Mouse (Mus musculus) embryonic facial prominence, embryonic 11.5 days (tissue): ENCODE data around the gene Caskin1. TPM values are rescaled to one million over a fixed set of nuclear protein-coding genes. Genes with fewer than 3 reads are reported as not detected.

ENCODE experiments used
- ATAC-seq: fragments of 200-750 bp; cut with Nextera tagmentation; replicated peaks from 2 replicates; pipeline ENCODE4 v1.8.0; 2017; ENCODE audit warnings: low read depth; ENCODE audit not compliant: insufficient number of reproducible peaks, low FRiP score, low TSS enrichment
- DNase-seq: peaks from one replicate; pipeline ENCODE4 v3.0.0-alpha.2; 2015; ENCODE audit warnings: low spot score
- H3K27ac ChIP-seq: fragments of 300-500 bp; sonication (generic); replicated peaks from 2 replicates; pipeline ENCODE4 v1.5.1; 2014; ENCODE audit warnings: mild to moderate bottlenecking, low read depth, low read length, control low read depth
- H3K27me3 ChIP-seq: fragments of 300-500 bp; sonication (generic); 2 replicates; pipeline ENCODE4 v1.6.1; 2014; ENCODE audit warnings: mild to moderate bottlenecking, low read length, moderate library complexity, mixed read lengths; ENCODE audit not compliant: control insufficient read depth, insufficient read depth
- H3K36me3 ChIP-seq: fragments of 300-500 bp; sonication (generic); replicated peaks from 2 replicates; pipeline ENCODE4 v1.6.1; 2014; ENCODE audit warnings: low read depth, mild to moderate bottlenecking, low read length, moderate library complexity, mixed read lengths; ENCODE audit not compliant: control insufficient read depth, insufficient read depth
- H3K4me1 ChIP-seq: fragments of 300-500 bp; sonication (generic); 2 replicates; pipeline ENCODE4 v1.6.1; 2014; ENCODE audit warnings: low read length, mixed read lengths; ENCODE audit not compliant: control insufficient read depth, insufficient read depth
- H3K4me2 ChIP-seq: fragments of 300-500 bp; sonication (generic); 2 replicates; pipeline ENCODE4 v1.6.1; 2014; ENCODE audit warnings: low read depth, mild to moderate bottlenecking, control low read depth, low read length, moderate library complexity
- H3K4me3 ChIP-seq: fragments of 300-500 bp; sonication (generic); 2 replicates; pipeline ENCODE4 v1.5.1; 2014; ENCODE audit warnings: low read depth, low read length, control low read depth
- H3K9ac ChIP-seq: fragments of 300-500 bp; sonication (generic); replicated peaks from 2 replicates; pipeline ENCODE4 v1.6.1; 2014; ENCODE audit warnings: mild to moderate bottlenecking, control low read depth, low read length
- H3K9me3 ChIP-seq: fragments of 300-500 bp; sonication (generic); replicated peaks from 2 replicates; pipeline ENCODE4 v1.6.1; 2016; ENCODE audit warnings: mild to moderate bottlenecking, low read length, inconsistent platforms, mixed read lengths; ENCODE audit not compliant: control insufficient read depth
- WGBS: fragments of 180-500 bp; shearing (Covaris S2); extraction: QIAGEN DNeasy Blood & Tissue Kit; methylation state at CpG from one replicate; pipeline ENCODE4 v1.1.7; 2014; 5-methylcytosine and 5-hydroxymethylcytosine counted together
- polyA plus RNA-seq: library from polyadenylated mRNA; unstranded; fragments of >200 nt; fragmentation: Nextera tagmentation; extraction: Ambion mirVana; gene quantifications from 2 replicates; pipeline ENCODE4 v1.2.1, GENCODE M21; 2014

The Caskin1 gene
- polyA plus RNA-seq, 1 experiment from 2014 or later = 2.8 TPM

- 27% methylated on average over 36 of the region's 36 CpGs for WGBS
- DNase-seq = no peak
- no peak overlapping the region; the same call in 1 of the 2 replicates for H3K4me3 ChIP-seq
Measured at GRCm38 (mm10) chr17:24506332-24507070, 18.1 kb downstream of the Caskin1 start.

GRCm38 (mm10) chr17:24507129-24507664 lies 18.8 kb downstream of the Caskin1 start:
- Histone ChIP-seq H3K4me1 (0 out of 2 replicates have a peak, but pooled peaks cover 2% of the 10 kb centered on the region), H3K4me3 (no peak overlapping the region), H3K27me3 (no peaks in the 10 kb centered on the region), H3K27ac (no peak overlapping the region), H3K9me3 (no peaks in the 10 kb centered on the region), H3K36me3 (peaks cover 20% of the 10 kb centered on the region), H3K9ac (no peak overlapping the region; the same call in 1 of the 2 replicates), H3K4me2 (no peak overlapping the region; the same call in 1 of the 2 replicates)
- DNase-seq = no peak
- 45% methylated on average over 19 of the region's 19 CpGs for WGBS
- ATAC-seq = no peak

More at GRCm38 (mm10) chr17:24506332-24507070, 18.1 kb downstream of the Caskin1 start:
- no peaks in the 10 kb centered on the region for H3K9me3 ChIP-seq
- 0 out of 2 replicates have a peak, but pooled peaks cover 2% of the 10 kb centered on the region for H3K4me1 ChIP-seq
- H3K4me2 ChIP-seq = peak overlapping the region; percentile 29
- no peak overlapping the region for H3K9ac ChIP-seq
- H3K36me3 ChIP-seq = peaks cover 14% of the 10 kb centered on the region
- no peak overlapping the region for H3K27ac ChIP-seq
- no peaks in the 10 kb centered on the region for H3K27me3 ChIP-seq
- no peak for ATAC-seq

GRCm38 (mm10) chr17:24507806-24508460 lies 19.5 kb downstream of the Caskin1 start:
- H3K9ac ChIP-seq = no peak overlapping the region
- H3K27me3 ChIP-seq = no peaks in the 10 kb centered on the region
- H3K4me3 ChIP-seq = no peak overlapping the region
- 84% methylated on average over 12 of the region's 12 CpGs for WGBS
- no peak overlapping the region for H3K27ac ChIP-seq
- H3K9me3 ChIP-seq = no peaks in the 10 kb centered on the region
- 0 out of 2 replicates have a peak, but pooled peaks cover 2% of the 10 kb centered on the region for H3K4me1 ChIP-seq
- H3K4me2 ChIP-seq = no peak overlapping the region
- ATAC-seq (no peak), DNase-seq (no peak)
- H3K36me3 ChIP-seq = peaks cover 20% of the 10 kb centered on the region

GRCm38 (mm10) chr17:24513609-24514008 lies 25.2 kb downstream of the Caskin1 start:
- Histone ChIP-seq H3K4me3 (no peak overlapping the region), H3K9ac (no peak overlapping the region), H3K4me2 (no peak overlapping the region), H3K4me1 (no peaks in the 10 kb centered on the region), H3K9me3 (no peaks in the 10 kb centered on the region), H3K27ac (no peak overlapping the region), H3K36me3 (peaks cover 13% of the 10 kb centered on the region), H3K27me3 (no peaks in the 10 kb centered on the region)
- no peak for ATAC-seq
- 58% methylated on average over 5 of the region's 5 CpGs for WGBS
- DNase-seq = peak; percentile 56

GRCm38 (mm10) chr17:24514270-24515257 lies 26.2 kb downstream of the Caskin1 start:
- no peak for ATAC-seq
- H3K9me3 ChIP-seq = no peaks in the 10 kb centered on the region
- H3K27me3 ChIP-seq = no peaks in the 10 kb centered on the region
- no peak overlapping the region for H3K4me3 ChIP-seq
- 89% methylated on average over 24 of the region's 24 CpGs for WGBS
- no peak overlapping the region for H3K9ac ChIP-seq
- no peak overlapping the region for H3K4me2 ChIP-seq
- H3K4me1 ChIP-seq = no peaks in the 10 kb centered on the region
- H3K27ac ChIP-seq = no peak overlapping the region
- DNase-seq = no peak
- H3K36me3 ChIP-seq = peaks cover 7% of the 10 kb centered on the region

- Histone ChIP-seq H3K9ac (no peak overlapping the region), H3K4me3 (no peak overlapping the region), H3K27me3 (no peaks in the 10 kb centered on the region), H3K27ac (no peak overlapping the region), H3K4me1 (no peaks in the 10 kb centered on the region), H3K4me2 (no peak overlapping the region), H3K36me3 (no peaks in the 10 kb centered on the region; the same call in 1 of the 2 replicates), H3K9me3 (no peaks in the 10 kb centered on the region)
- no peak for ATAC-seq
- DNase-seq = no peak
- WGBS = 89% methylated on average over 4 of the region's 4 CpGs
Measured at GRCm38 (mm10) chr17:24520450-24520849, 32.0 kb downstream of the Caskin1 start.

GRCm38 (mm10) chr17:24524734-24525133 lies 36.3 kb downstream of the Caskin1 start:
- 92% methylated on average over 2 of the region's 2 CpGs for WGBS
- Histone ChIP-seq H3K4me3 (no peak overlapping the region), H3K36me3 (peaks cover under 1% of the 10 kb centered on the region), H3K27ac (no peak overlapping the region), H3K4me2 (no peak overlapping the region), H3K9me3 (no peaks in the 10 kb centered on the region), H3K27me3 (no peaks in the 10 kb centered on the region), H3K9ac (no peak overlapping the region), H3K4me1 (peaks cover under 1% of the 10 kb centered on the region)
- no peak for ATAC-seq
- DNase-seq = no peak
